Mouse (Mus musculus): ENCODE data around the gene Srrm1. TPM values are rescaled to one million over a fixed set of nuclear protein-coding genes. Genes with fewer than 3 reads are reported as not detected.

Srrm1 gene
- total and polyA plus RNA-seq, 3 experiments, result 26.9 to 285 (median 138) TPM

DNA sequence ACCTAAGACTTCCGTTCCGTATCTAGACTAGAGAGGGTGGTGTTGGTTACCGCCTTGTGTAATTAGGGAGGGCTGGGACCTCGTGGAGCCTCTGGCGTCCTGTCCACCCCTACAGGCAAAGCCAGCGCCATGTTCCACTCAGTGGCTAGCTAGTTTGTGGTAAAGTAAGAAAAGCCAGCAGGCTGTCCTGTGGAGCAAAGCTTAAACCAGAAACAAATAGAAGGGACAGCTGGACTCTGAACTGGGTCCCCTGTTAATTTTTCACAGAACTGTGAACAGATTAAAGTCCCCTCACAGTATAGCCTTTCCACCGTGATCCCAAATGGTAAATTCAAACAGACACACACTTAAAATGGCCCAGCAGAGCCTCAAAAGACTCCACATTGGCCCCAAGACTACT is 78.4 kb downstream of the Srrm1 start:
- Histone ChIP-seq H3K9me3 (replicated peaks; ENCODE audit: insufficient read depth, low read length) (no peaks in the 10 kb centered on the region), H3K79me2 (ENCODE audit: control insufficient read depth, insufficient read depth, low read length, poor library complexity) (peaks cover 28% of the 10 kb centered on the region), H3K9ac (ENCODE audit: control insufficient read depth, low read depth, low read length, poor library complexity, severe bottlenecking) (no peak overlapping the region), H3K27ac (ENCODE audit: control insufficient read depth, low read depth, low read length) (no peak overlapping the region), H3K4me1 (ENCODE audit: control insufficient read depth in 1 of 2, insufficient read depth in 2 of 2, low read length in 2 of 2) (peaks cover 11 to 22% of the 10 kb centered on the region in 2 experiments), H3K27me3 (ENCODE audit: control insufficient read depth in 1 of 2, insufficient read depth in 2 of 2, low read length in 2 of 2) (no peaks in the 10 kb centered on the region), H3K4me3 (ENCODE audit: control insufficient read depth in 1 of 2, insufficient read depth in 1 of 2, low read depth in 2 of 2, low read length in 2 of 2) (no peak overlapping the region), H3K36me3 (ENCODE audit: control insufficient read depth in 1 of 2, insufficient read depth in 2 of 2, low read length in 2 of 2) (peaks cover 2 to 14% of the 10 kb centered on the region in 2 experiments; a peak in 3 of 4 replicates)
- DNase-seq (ENCODE audit: low read depth, low spot score), result no peak
- no peak for TF ChIP-seq ZMIZ1 (IDR thresholded peaks at IDR 0.05; ENCODE audit: low read depth, low read length)
- TF ChIP-seq USF2 (IDR thresholded peaks at IDR 0.05; ENCODE audit: borderline replicate concordance in 1 of 2, insufficient read depth in 1 of 2, low read depth in 1 of 2, low read length in 2 of 2), result no peak
- no peak for TF ChIP-seq KAT2A (conservative IDR thresholded peaks at IDR 0.05; ENCODE audit: low read depth, low read length)
- no peak for TF ChIP-seq RAD21 (IDR thresholded peaks at IDR 0.05; ENCODE audit: low read depth, low read length)
- TF ChIP-seq MEF2A (IDR thresholded peaks at IDR 0.05; ENCODE audit: extremely low read depth, insufficient replicate concordance, low read depth, low read length, poor library complexity, severe bottlenecking), result no peak
- no peak for TF ChIP-seq TCF12 (IDR thresholded peaks at IDR 0.05; ENCODE audit: low read depth, low read length)
- TF ChIP-seq POLR2A (IDR thresholded peaks at IDR 0.05; ENCODE audit: control insufficient read depth in 1 of 2, insufficient read depth in 1 of 2, low read depth in 1 of 2, low read length in 2 of 2, poor library complexity in 1 of 2), result no peak
- no peak for TF ChIP-seq MYC (IDR thresholded peaks at IDR 0.05; ENCODE audit: low read depth, low read length)
- no peak for TF ChIP-seq POLR2AphosphoS2 (IDR thresholded peaks at IDR 0.05; ENCODE audit: low read length)
- TF ChIP-seq JUND (IDR thresholded peaks at IDR 0.05; ENCODE audit: low read depth, low read length), result no peak
- TF ChIP-seq UBTF (IDR thresholded peaks at IDR 0.05; ENCODE audit: borderline replicate concordance, insufficient read depth, low read depth, low read length), result no peak
- TF ChIP-seq CHD1 (IDR thresholded peaks at IDR 0.05; ENCODE audit: low read depth, low read length), result no peak
- TF ChIP-seq USF1 (IDR thresholded peaks at IDR 0.05; ENCODE audit: low read depth, low read length), result no peak
- TF ChIP-seq MYB (IDR thresholded peaks at IDR 0.05; ENCODE audit: low read depth, low read length), result no peak
- TF ChIP-seq MXI1 (IDR thresholded peaks at IDR 0.05; ENCODE audit: low read depth, low read length), result no peak
- TF ChIP-seq RCOR1 (IDR thresholded peaks at IDR 0.05; ENCODE audit: low read depth, low read length), result no peak
- TF ChIP-seq E2F4 (IDR thresholded peaks at IDR 0.05; ENCODE audit: borderline replicate concordance, low read depth, low read length), result no peak
- no peak for TF ChIP-seq GABPA (IDR thresholded peaks at IDR 0.05; ENCODE audit: low read depth, low read length)

DNA sequence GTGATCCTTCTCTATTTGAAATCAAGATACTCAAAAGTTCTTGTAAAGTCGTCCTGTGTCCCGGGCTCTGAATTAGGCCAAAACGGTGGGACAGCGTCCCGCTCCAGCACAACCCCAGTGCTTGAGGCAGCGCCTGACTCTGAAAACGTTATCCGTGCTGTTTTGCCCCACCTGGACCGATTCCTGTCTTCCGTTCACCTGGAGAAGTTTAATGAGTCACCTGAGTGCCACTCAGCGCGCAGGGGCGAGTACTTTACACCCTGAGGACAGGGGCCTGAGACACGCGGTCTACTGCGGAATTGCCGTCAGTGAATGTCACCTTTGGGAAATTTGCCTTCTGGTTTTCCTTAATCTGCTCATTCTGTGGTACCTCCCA is 79.8 kb downstream of the Srrm1 start:
- Histone ChIP-seq H3K4me1 (ENCODE audit: control insufficient read depth in 1 of 2, insufficient read depth in 2 of 2, low read length in 2 of 2) (peaks cover 17 to 28% of the 10 kb centered on the region in 2 experiments), H3K4me3 (ENCODE audit: control insufficient read depth in 1 of 2, insufficient read depth in 1 of 2, low read depth in 2 of 2, low read length in 2 of 2) (peak overlapping the region; percentile 54 to 58), H3K27ac (ENCODE audit: control insufficient read depth, low read depth, low read length) (peak overlapping the region; percentile 18; the same call in 1 of the 2 replicates), H3K9ac (ENCODE audit: control insufficient read depth, low read depth, low read length, poor library complexity, severe bottlenecking) (peak overlapping the region; percentile 75), H3K9me3 (replicated peaks; ENCODE audit: insufficient read depth, low read length) (no peaks in the 10 kb centered on the region), H3K27me3 (ENCODE audit: control insufficient read depth in 1 of 2, insufficient read depth in 2 of 2, low read length in 2 of 2) (no peaks in the 10 kb centered on the region), H3K36me3 (ENCODE audit: control insufficient read depth in 1 of 2, insufficient read depth in 2 of 2, low read length in 2 of 2) (peaks cover 2 to 19% of the 10 kb centered on the region in 2 experiments; a peak in 3 of 4 replicates), H3K79me2 (ENCODE audit: control insufficient read depth, insufficient read depth, low read length, poor library complexity) (peaks cover 37% of the 10 kb centered on the region)
- no peak for TF ChIP-seq MXI1 (IDR thresholded peaks at IDR 0.05; ENCODE audit: low read depth, low read length)
- DNase-seq (ENCODE audit: low read depth, low spot score), result no peak
